Mouse (Mus musculus): ENCODE data around the gene Pank4. TPM values are rescaled to one million over a fixed set of nuclear protein-coding genes. Genes with fewer than 3 reads are reported as not detected.

The Pank4 gene
- polyA plus RNA-seq, 1 experiment from 2014 or later, result 44.2 TPM

DNA sequence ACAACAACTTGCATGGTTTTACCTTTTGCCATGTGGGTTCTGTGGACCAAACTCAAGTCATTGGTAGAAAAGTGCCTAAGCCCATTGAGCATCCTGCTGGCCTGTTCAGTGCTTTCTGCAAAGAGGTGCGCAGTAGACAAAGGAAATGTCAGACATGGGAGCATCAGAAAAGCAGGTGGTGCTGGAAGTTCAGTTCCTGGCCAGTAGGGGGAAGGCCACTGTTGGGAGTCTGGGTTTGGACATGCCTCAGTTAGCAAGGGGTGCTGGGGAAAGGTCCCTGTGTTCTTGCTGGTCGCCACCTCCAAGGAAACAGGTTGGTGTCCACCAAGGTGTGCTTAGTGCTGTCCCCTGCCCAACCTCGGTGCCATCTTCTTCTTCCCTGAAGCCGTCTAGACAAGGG lies 16.2 kb downstream of the Pank4 start:
- H3K9me3 ChIP-seq (replicated peaks; ENCODE audit: control insufficient read depth, low read length), result no peaks in the 10 kb centered on the region
- no peaks in the 10 kb centered on the region for H3K4me1 ChIP-seq (ENCODE audit: control insufficient read depth, insufficient read depth, low read length)
- ATAC-seq (replicated peaks; ENCODE audit: extremely low read depth, insufficient read depth, low FRiP score), result no peak
- no peak overlapping the region for H3K4me3 ChIP-seq (ENCODE audit: low read length)
- H3K4me2 ChIP-seq (ENCODE audit: low read depth, low read length), result no peak overlapping the region
- H3K36me3 ChIP-seq (ENCODE audit: control insufficient read depth, insufficient read depth), result peaks cover 58% of the 10 kb centered on the region
- H3K27me3 ChIP-seq (ENCODE audit: control insufficient read depth, insufficient read depth, low read length), result peaks cover 8% of the 10 kb centered on the region; the same call in 1 of the 2 replicates
- H3K9ac ChIP-seq (ENCODE audit: low read length), result no peak overlapping the region
- WGBS, result 91% methylated on average over 4 of the region's 4 CpGs
- no peak overlapping the region for H3K27ac ChIP-seq (ENCODE audit: low read length)

DNA sequence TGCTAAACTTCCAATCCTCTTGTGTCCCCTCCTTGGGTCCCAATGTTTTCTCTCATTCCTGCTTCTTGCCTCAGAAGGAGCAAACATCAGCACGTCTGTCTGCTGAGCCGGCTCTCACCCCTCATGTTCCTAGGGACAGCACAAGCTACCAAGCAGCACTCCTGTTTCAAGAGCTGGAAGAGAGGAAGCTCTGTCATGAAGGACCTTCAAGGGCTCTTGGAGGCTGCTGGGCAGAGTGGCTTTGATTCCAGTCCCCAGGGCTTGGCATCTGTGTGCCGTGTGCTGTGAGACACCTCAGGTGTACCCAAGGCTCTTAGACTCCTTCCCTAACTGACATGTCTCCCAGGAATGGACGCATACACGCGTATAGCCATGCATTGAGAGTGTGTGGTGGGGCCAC lies 17.2 kb downstream of the Pank4 start:
- H3K36me3 ChIP-seq (ENCODE audit: control insufficient read depth, insufficient read depth), result peaks cover 48% of the 10 kb centered on the region
- no peak overlapping the region for H3K27ac ChIP-seq (ENCODE audit: low read length)
- no peak overlapping the region for H3K9ac ChIP-seq (ENCODE audit: low read length)
- no peak for ATAC-seq (replicated peaks; ENCODE audit: extremely low read depth, insufficient read depth, low FRiP score)
- no peaks in the 10 kb centered on the region for H3K4me1 ChIP-seq (ENCODE audit: control insufficient read depth, insufficient read depth, low read length)
- no peak overlapping the region for H3K4me2 ChIP-seq (ENCODE audit: low read depth, low read length)
- peaks cover 9% of the 10 kb centered on the region; the same call in 1 of the 2 replicates for H3K27me3 ChIP-seq (ENCODE audit: control insufficient read depth, insufficient read depth, low read length)
- H3K9me3 ChIP-seq (replicated peaks; ENCODE audit: control insufficient read depth, low read length), result no peaks in the 10 kb centered on the region
- H3K4me3 ChIP-seq (ENCODE audit: low read length), result no peak overlapping the region
- WGBS, result 78% methylated on average over 6 of the region's 6 CpGs

DNA sequence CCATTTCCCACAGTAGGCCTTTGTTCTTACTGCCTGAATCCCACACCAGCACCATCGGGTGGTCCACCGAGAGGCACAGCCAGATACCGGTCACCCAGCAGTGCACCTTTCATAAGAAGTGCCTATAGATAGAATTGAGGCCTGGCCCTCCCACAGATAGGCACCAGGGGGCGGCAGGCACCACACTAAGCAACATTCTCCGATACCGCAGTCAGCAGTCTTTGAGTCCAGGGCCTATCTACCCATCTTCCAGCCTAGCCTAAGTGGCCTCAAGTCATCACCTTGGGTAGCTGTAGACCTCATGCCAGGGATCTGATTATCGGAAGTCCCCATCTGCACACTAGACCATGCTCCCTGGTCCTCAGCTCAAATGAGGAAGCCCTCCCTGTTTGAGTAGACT lies 17.6 kb downstream of the Pank4 start:
- WGBS, result 39% methylated on average over 7 of the region's 7 CpGs
- Histone ChIP-seq H3K36me3 (ENCODE audit: control insufficient read depth, insufficient read depth) (peaks cover 44% of the 10 kb centered on the region), H3K9ac (ENCODE audit: low read length) (no peak overlapping the region), H3K27ac (ENCODE audit: low read length) (no peak overlapping the region), H3K4me1 (ENCODE audit: control insufficient read depth, insufficient read depth, low read length) (no peaks in the 10 kb centered on the region), H3K4me3 (ENCODE audit: low read length) (no peak overlapping the region), H3K27me3 (ENCODE audit: control insufficient read depth, insufficient read depth, low read length) (peaks cover 9% of the 10 kb centered on the region; the same call in 1 of the 2 replicates), H3K9me3 (replicated peaks; ENCODE audit: control insufficient read depth, low read length) (no peaks in the 10 kb centered on the region), H3K4me2 (ENCODE audit: low read depth, low read length) (no peak overlapping the region)
- ATAC-seq (replicated peaks; ENCODE audit: extremely low read depth, insufficient read depth, low FRiP score), result peak; percentile 47; the same call in 1 of the 2 replicates

DNA sequence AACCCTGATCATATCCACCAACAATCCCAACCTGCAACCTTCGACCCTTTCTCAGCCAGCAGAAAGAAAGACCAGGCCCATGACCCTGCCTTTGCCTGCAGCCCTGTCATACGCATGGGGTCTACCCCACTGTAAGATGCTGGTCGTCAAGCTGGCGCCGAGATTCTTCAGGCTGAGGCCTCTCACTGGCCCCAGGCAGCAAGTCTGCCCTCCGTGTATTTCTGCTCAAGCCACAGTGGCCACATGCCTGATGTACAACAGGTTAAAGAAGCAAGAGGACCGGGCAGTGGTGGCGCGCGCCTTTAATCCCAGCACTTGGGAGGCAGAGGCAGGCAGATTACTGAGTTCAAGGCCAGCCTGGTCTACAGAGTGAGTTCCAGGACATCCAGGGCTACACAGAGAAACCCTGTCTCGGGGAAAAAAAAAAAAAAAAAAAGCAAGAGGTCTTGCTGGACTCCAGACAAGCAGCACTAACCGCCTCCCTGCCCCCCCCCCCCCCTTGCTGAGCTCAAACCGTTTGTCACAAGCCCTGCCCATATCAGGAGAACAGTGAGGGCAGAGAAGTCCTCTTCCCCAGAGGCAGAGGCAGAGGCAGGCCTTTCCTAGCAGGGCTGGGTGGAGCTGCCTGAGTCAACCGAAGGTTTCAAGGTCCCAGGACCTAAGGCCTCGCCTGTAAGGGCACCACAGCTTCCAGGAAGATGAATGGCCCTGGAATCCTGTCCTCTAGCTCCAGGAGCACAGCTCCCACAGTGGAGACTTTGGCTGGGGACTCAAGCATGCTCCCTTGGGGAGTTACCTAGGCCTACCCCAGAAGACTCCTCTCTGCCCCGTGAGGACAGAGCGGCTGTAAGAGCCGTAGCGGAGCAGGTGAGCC lies 18.6 kb downstream of the Pank4 start:
- Histone ChIP-seq H3K4me3 (ENCODE audit: low read length) (no peak overlapping the region), H3K4me2 (ENCODE audit: low read depth, low read length) (no peak overlapping the region), H3K36me3 (ENCODE audit: control insufficient read depth, insufficient read depth) (peaks cover 34% of the 10 kb centered on the region), H3K9ac (ENCODE audit: low read length) (no peak overlapping the region), H3K27me3 (ENCODE audit: control insufficient read depth, insufficient read depth, low read length) (peaks cover 9% of the 10 kb centered on the region; the same call in 1 of the 2 replicates), H3K9me3 (replicated peaks; ENCODE audit: control insufficient read depth, low read length) (no peaks in the 10 kb centered on the region), H3K27ac (ENCODE audit: low read length) (no peak overlapping the region), H3K4me1 (ENCODE audit: control insufficient read depth, insufficient read depth, low read length) (no peaks in the 10 kb centered on the region)
- no peak for ATAC-seq (replicated peaks; ENCODE audit: extremely low read depth, insufficient read depth, low FRiP score)
- 80% methylated on average over 18 of the region's 19 CpGs for WGBS

DNA sequence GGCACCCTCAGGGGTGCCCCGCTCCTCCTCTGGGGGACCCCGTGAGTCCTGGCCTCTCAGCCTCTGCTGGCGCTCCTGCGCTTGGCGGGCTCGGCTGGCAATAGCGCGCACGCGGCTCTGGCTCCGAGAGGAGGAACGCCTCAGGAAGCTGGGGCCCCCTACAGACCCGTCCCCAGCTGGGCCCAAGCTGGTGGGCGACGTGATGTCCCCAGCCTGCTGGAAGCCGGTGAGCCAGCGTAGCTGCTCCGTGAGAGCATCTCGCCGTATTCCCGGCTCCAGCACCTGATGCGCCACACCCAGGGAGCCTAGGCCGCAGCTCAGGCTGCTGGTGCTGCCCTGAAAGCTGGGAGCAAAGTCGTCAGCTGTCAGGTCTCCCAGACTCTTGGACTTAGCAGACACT lies 19.8 kb downstream of the Pank4 start:
- Histone ChIP-seq H3K4me1 (ENCODE audit: control insufficient read depth, insufficient read depth, low read length) (no peaks in the 10 kb centered on the region), H3K9me3 (replicated peaks; ENCODE audit: control insufficient read depth, low read length) (no peaks in the 10 kb centered on the region), H3K27me3 (ENCODE audit: control insufficient read depth, insufficient read depth, low read length) (peaks cover 9% of the 10 kb centered on the region; the same call in 1 of the 2 replicates), H3K27ac (ENCODE audit: low read length) (no peak overlapping the region), H3K9ac (ENCODE audit: low read length) (no peak overlapping the region), H3K36me3 (ENCODE audit: control insufficient read depth, insufficient read depth) (peaks cover 21% of the 10 kb centered on the region), H3K4me2 (ENCODE audit: low read depth, low read length) (no peak overlapping the region), H3K4me3 (ENCODE audit: low read length) (no peak overlapping the region)
- WGBS, result 20% methylated on average over 24 of the region's 24 CpGs
- no peak for ATAC-seq (replicated peaks; ENCODE audit: extremely low read depth, insufficient read depth, low FRiP score)

DNA sequence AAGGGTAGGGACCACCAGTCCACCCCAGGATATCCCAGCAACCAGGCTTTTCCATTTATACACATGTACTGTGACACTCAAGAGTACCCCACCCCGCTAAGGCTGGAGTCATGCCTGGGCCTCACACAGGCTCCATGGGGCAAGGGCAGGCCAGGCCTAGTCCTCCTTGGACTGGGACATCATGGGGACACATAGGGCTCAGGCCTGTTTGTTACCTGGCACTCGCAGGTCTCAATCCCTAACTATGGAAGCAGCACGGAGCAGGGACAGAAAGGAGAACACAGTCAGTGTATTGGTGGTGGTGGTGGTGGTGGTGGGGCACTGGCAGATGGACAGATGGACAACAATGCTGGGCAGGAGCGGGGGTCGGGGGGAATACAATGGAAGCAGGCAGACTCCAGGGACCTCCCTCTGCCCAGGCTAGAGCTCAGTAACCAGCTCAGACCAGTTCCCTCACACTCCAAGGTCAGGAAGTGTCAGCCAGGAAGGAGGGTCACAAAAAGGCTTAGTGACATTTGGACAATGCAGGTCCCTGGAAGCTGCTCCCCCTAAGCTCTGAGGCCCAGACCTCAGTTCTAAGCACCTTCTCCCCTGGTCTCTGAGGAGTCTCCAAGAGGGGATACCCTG lies 21.3 kb downstream of the Pank4 start:
- whole genome bisulfite sequencing, result 86% methylated on average over 5 of the region's 5 CpGs
- Histone ChIP-seq H3K9me3 (replicated peaks; ENCODE audit: control insufficient read depth, low read length) (no peaks in the 10 kb centered on the region), H3K4me2 (ENCODE audit: low read depth, low read length) (no peak overlapping the region), H3K27me3 (ENCODE audit: control insufficient read depth, insufficient read depth, low read length) (peaks cover 9% of the 10 kb centered on the region; the same call in 1 of the 2 replicates), H3K4me1 (ENCODE audit: control insufficient read depth, insufficient read depth, low read length) (no peaks in the 10 kb centered on the region), H3K4me3 (ENCODE audit: low read length) (no peak overlapping the region), H3K9ac (ENCODE audit: low read length) (no peak overlapping the region), H3K36me3 (ENCODE audit: control insufficient read depth, insufficient read depth) (peaks cover 11% of the 10 kb centered on the region), H3K27ac (ENCODE audit: low read length) (no peak overlapping the region)
- ATAC-seq (replicated peaks; ENCODE audit: extremely low read depth, insufficient read depth, low FRiP score), result no peak

DNA sequence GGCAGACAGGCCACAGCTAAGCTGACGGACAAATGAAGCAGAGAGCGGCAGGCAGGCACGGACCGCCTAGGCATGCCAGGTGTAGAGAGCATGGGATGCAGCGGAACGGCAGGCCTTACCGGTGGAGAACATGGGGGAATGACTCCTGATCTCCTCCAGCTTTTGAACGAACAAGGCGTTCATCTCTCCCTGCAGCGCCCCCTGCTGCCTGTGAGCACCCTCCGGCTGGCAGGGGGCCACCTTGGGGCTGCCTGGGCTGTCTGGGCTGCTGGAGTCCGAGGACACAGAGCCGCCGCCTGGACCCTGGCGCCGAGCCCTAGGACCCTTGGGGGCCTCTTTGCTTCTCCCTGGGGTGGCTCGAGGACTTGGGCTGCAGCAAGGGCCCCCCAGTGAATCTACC lies 22.2 kb downstream of the Pank4 start:
- H3K4me3 ChIP-seq (ENCODE audit: low read length), result no peak overlapping the region
- 19% methylated on average over 17 of the region's 17 CpGs for WGBS

DNA sequence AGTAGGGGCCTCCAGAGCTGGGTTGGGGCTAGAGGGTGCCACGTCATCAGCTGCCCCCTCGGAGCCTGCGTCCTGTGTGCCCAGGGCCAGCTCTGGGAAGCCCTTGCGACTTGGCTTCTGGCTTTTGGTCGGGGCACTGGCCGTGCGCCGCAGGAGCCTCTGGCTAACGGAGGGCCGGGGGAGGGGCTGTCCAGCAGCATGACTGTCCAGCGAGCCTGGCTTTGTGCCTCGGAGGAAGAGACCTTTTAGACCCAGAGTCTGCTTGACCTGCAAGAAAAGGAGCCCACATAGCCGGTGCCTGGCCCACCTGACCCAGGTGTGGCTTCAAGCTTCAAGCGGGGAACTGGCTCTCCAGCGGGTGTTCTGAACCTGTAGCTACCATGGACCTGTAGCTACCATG lies 22.8 kb downstream of the Pank4 start:
- H3K9ac ChIP-seq (ENCODE audit: low read length), result no peak overlapping the region
- H3K4me3 ChIP-seq (ENCODE audit: low read length), result no peak overlapping the region
- H3K9me3 ChIP-seq (replicated peaks; ENCODE audit: control insufficient read depth, low read length), result no peaks in the 10 kb centered on the region
- H3K4me2 ChIP-seq (ENCODE audit: low read depth, low read length), result no peak overlapping the region
- no peak for ATAC-seq (replicated peaks; ENCODE audit: extremely low read depth, insufficient read depth, low FRiP score)
- no peaks in the 10 kb centered on the region for H3K4me1 ChIP-seq (ENCODE audit: control insufficient read depth, insufficient read depth, low read length)
- H3K27me3 ChIP-seq (ENCODE audit: control insufficient read depth, insufficient read depth, low read length), result peaks cover 9% of the 10 kb centered on the region; the same call in 1 of the 2 replicates
- 78% methylated on average over 15 of the region's 15 CpGs for WGBS
- H3K36me3 ChIP-seq (ENCODE audit: control insufficient read depth, insufficient read depth), result no peaks in the 10 kb centered on the region
- no peak overlapping the region for H3K27ac ChIP-seq (ENCODE audit: low read length)

More for the DNA sequence above, 22.2 kb downstream of the Pank4 start:
- Histone ChIP-seq H3K4me1 (ENCODE audit: control insufficient read depth, insufficient read depth, low read length) (no peaks in the 10 kb centered on the region), H3K36me3 (ENCODE audit: control insufficient read depth, insufficient read depth) (peaks cover 3% of the 10 kb centered on the region; the same call in 1 of the 2 replicates), H3K9ac (ENCODE audit: low read length) (peak overlapping the region; percentile 52), H3K27ac (ENCODE audit: low read length) (no peak overlapping the region), H3K4me2 (ENCODE audit: low read depth, low read length) (no peak overlapping the region), H3K27me3 (ENCODE audit: control insufficient read depth, insufficient read depth, low read length) (peaks cover 9% of the 10 kb centered on the region; the same call in 1 of the 2 replicates), H3K9me3 (replicated peaks; ENCODE audit: control insufficient read depth, low read length) (no peaks in the 10 kb centered on the region)
- ATAC-seq (replicated peaks; ENCODE audit: extremely low read depth, insufficient read depth, low FRiP score), result peak; percentile 41; the same call in 1 of the 2 replicates

DNA sequence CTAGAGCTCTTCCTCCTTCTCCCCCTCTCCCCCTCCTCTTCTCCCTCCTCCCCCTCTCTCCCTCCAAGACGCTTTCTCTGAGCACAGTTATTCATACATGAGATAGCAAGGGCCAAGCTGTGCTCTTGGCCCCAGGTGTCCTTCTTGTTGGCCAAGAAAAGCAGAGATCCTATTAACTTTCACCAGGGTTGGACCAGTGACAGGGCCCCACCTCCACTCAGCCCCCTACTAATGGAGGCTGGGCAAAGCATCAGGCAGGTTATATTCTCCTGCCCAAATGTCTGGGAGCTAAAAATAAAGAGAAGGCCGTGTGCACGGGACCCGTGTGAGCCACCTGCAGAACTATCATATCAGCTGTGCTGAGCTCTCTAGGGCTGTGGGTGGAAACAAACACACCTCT lies 31.0 kb downstream of the Pank4 start:
- H3K4me2 ChIP-seq (ENCODE audit: low read depth, low read length), result no peak overlapping the region
- H3K4me1 ChIP-seq (ENCODE audit: control insufficient read depth, insufficient read depth, low read length), result no peaks in the 10 kb centered on the region
- H3K27ac ChIP-seq (ENCODE audit: low read length), result no peak overlapping the region
- no peak for ATAC-seq (replicated peaks; ENCODE audit: extremely low read depth, insufficient read depth, low FRiP score)
- no peak overlapping the region for H3K9ac ChIP-seq (ENCODE audit: low read length)
- 39% methylated on average over 4 of the region's 4 CpGs for WGBS
- no peaks in the 10 kb centered on the region for H3K9me3 ChIP-seq (replicated peaks; ENCODE audit: control insufficient read depth, low read length)
- no peaks in the 10 kb centered on the region; the same call in 1 of the 2 replicates for H3K27me3 ChIP-seq (ENCODE audit: control insufficient read depth, insufficient read depth, low read length)
- no peak overlapping the region for H3K4me3 ChIP-seq (ENCODE audit: low read length)
- H3K36me3 ChIP-seq (ENCODE audit: control insufficient read depth, insufficient read depth), result no peaks in the 10 kb centered on the region
